In the genomic region with DNA sequence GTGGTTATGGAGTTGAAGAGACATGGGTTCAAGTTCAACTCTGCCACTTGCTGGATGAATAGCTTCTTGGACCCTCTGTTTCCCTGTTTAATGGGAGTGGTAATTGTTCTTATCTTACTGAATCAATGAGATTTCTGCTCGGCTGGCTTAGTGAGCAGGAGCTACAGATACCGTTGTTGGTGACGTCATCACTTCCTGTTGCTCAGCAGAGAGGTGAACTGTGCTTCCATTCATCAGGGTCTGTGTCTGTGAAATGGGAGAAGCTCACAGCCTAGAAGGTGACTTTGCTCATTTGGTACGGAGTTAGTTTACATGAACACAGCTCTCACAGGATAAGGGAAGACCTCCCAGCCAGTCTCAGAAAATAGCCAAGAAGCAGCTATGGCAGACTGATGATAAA, we compare ENCODE assay signal across 1 mouse cellular context.
TF ChIP-seq lines count a peak whose summit lies in the region.

No protein-coding gene starts in this region.

TF ChIP-seq in myocyte, 11 proteins besides CTCF, POLR2A, EP300 and RAD21 (continued from another document):
- no peak for TF ChIP-seq MYOG (IDR thresholded peaks at IDR 0.05; ENCODE audit: control insufficient read depth in 1 of 3, insufficient read depth in 1 of 3, insufficient read length in 2 of 3, low read depth in 2 of 3)
- no peak for TF ChIP-seq USF1 (IDR thresholded peaks at IDR 0.05; ENCODE audit: low read depth)
- no peak for TF ChIP-seq TCF3 (IDR thresholded peaks at IDR 0.05; ENCODE audit: insufficient read length, low read depth)
- TF ChIP-seq MAX (IDR thresholded peaks at IDR 0.05; ENCODE audit: low read depth) = no peak
